Mouse (Mus musculus): ENCODE results near the gene Rbm24. TPM values are rescaled to one million over a fixed set of nuclear protein-coding genes. Genes with fewer than 3 reads are reported as not detected.

Rbm24 gene
- polyA plus RNA-seq, 1 experiment from 2014 or later, result 1.2 TPM

- H3K4me1 ChIP-seq (replicated peaks), result no peaks in the 10 kb centered on the region
- H3K4me3 ChIP-seq, result no peak overlapping the region
- no peaks in the 10 kb centered on the region for H3K27me3 ChIP-seq (ENCODE audit: insufficient read depth, poor library complexity, severe bottlenecking)
- no peak overlapping the region for H3K27ac ChIP-seq
- H3K36me3 ChIP-seq, result no peaks in the 10 kb centered on the region
- 81% methylated on average over 2 of the region's 2 CpGs for WGBS
- DNase-seq (ENCODE audit: low spot score), result no peak
- H3K9me3 ChIP-seq, result no peaks in the 10 kb centered on the region
These were observed 30.0 kb downstream of the Rbm24 start for GRCm38 (mm10) chr13:46448276-46448675.

GRCm38 (mm10) chr13:46449955-46450354 is 31.7 kb downstream of the Rbm24 start:
- Histone ChIP-seq H3K9me3 (no peaks in the 10 kb centered on the region), H3K27ac (no peak overlapping the region), H3K4me3 (no peak overlapping the region), H3K4me1 (replicated peaks) (no peaks in the 10 kb centered on the region), H3K36me3 (no peaks in the 10 kb centered on the region), H3K27me3 (ENCODE audit: insufficient read depth, poor library complexity, severe bottlenecking) (no peaks in the 10 kb centered on the region)
- 66% methylated on average over 4 of the region's 4 CpGs for WGBS
- no peak for DNase-seq (ENCODE audit: low spot score)

- Histone ChIP-seq H3K9me3 (no peaks in the 10 kb centered on the region), H3K4me1 (replicated peaks) (no peaks in the 10 kb centered on the region), H3K4me3 (no peak overlapping the region), H3K27me3 (ENCODE audit: insufficient read depth, poor library complexity, severe bottlenecking) (no peaks in the 10 kb centered on the region), H3K36me3 (no peaks in the 10 kb centered on the region), H3K27ac (no peak overlapping the region)
- no peak for DNase-seq (ENCODE audit: low spot score)
- 86% methylated on average over 7 of the region's 7 CpGs for WGBS
These were observed 32.4 kb downstream of the Rbm24 start for GRCm38 (mm10) chr13:46450623-46451022.

DNA sequence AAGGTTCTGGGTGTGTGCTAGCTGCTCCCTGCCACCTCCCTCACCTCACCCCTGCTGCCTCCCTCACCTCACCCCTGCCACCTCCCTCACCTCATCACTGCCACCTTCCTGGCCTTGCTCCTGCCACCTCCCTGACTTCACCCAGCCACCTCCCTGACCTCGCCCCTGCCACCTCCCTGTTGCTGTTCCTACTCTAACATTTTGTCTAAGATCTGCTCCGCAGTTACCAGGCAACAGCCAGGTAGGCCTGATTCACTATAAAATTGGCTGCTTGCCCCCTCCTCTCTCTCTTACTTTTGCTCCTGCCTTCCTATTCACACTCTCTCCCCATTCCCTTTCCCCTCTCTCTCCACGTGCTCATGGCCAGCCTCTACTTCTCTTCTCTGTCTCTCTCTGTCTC is 33.3 kb downstream of the Rbm24 start:
- WGBS, result 68% methylated on average over 3 of the region's 3 CpGs

GRCm38 (mm10) chr13:46459546-46459945 is 41.3 kb downstream of the Rbm24 start:
- no peaks in the 10 kb centered on the region for H3K36me3 ChIP-seq
- H3K4me1 ChIP-seq (replicated peaks), result no peaks in the 10 kb centered on the region
- H3K27me3 ChIP-seq (ENCODE audit: insufficient read depth, poor library complexity, severe bottlenecking), result no peaks in the 10 kb centered on the region
- H3K9me3 ChIP-seq, result no peaks in the 10 kb centered on the region
- H3K4me3 ChIP-seq, result no peak overlapping the region
- H3K27ac ChIP-seq, result no peak overlapping the region
- WGBS, result 92% methylated on average over 10 of the region's 10 CpGs
- no peak for DNase-seq (ENCODE audit: low spot score)

More for the DNA sequence above, 33.3 kb downstream of the Rbm24 start:
- no peak for DNase-seq (ENCODE audit: low spot score)
- Histone ChIP-seq H3K4me3 (no peak overlapping the region), H3K27me3 (ENCODE audit: insufficient read depth, poor library complexity, severe bottlenecking) (no peaks in the 10 kb centered on the region), H3K36me3 (no peaks in the 10 kb centered on the region), H3K27ac (no peak overlapping the region), H3K9me3 (no peaks in the 10 kb centered on the region), H3K4me1 (replicated peaks) (no peaks in the 10 kb centered on the region)

- H3K4me3 ChIP-seq, result no peak overlapping the region
- no peaks in the 10 kb centered on the region for H3K9me3 ChIP-seq
- DNase-seq (ENCODE audit: low spot score), result no peak
- no peaks in the 10 kb centered on the region for H3K27me3 ChIP-seq (ENCODE audit: insufficient read depth, poor library complexity, severe bottlenecking)
- no peaks in the 10 kb centered on the region for H3K4me1 ChIP-seq (replicated peaks)
- no peaks in the 10 kb centered on the region for H3K36me3 ChIP-seq
- WGBS, result 91% methylated on average over 4 of the region's 4 CpGs
- no peak overlapping the region for H3K27ac ChIP-seq
These were observed 44.0 kb downstream of the Rbm24 start for GRCm38 (mm10) chr13:46462280-46462679.

GRCm38 (mm10) chr13:46463764-46464163 is 45.5 kb downstream of the Rbm24 start:
- Histone ChIP-seq H3K4me1 (replicated peaks) (no peaks in the 10 kb centered on the region), H3K27me3 (ENCODE audit: insufficient read depth, poor library complexity, severe bottlenecking) (no peaks in the 10 kb centered on the region), H3K9me3 (no peaks in the 10 kb centered on the region), H3K36me3 (no peaks in the 10 kb centered on the region), H3K27ac (no peak overlapping the region), H3K4me3 (no peak overlapping the region)
- no peak for DNase-seq (ENCODE audit: low spot score)
- 78% methylated on average over 3 of the region's 3 CpGs for WGBS

- Histone ChIP-seq H3K36me3 (no peaks in the 10 kb centered on the region), H3K9me3 (no peaks in the 10 kb centered on the region), H3K27ac (no peak overlapping the region), H3K4me3 (no peak overlapping the region), H3K27me3 (ENCODE audit: insufficient read depth, poor library complexity, severe bottlenecking) (no peaks in the 10 kb centered on the region), H3K4me1 (replicated peaks) (no peaks in the 10 kb centered on the region)
- DNase-seq (ENCODE audit: low spot score), result no peak
- 78% methylated on average over 8 of the region's 8 CpGs for WGBS
These were observed 50.0 kb downstream of the Rbm24 start for GRCm38 (mm10) chr13:46468251-46468650.

GRCm38 (mm10) chr13:46469536-46469935 is 51.3 kb downstream of the Rbm24 start:
- Histone ChIP-seq H3K36me3 (no peaks in the 10 kb centered on the region), H3K9me3 (no peaks in the 10 kb centered on the region), H3K27me3 (ENCODE audit: insufficient read depth, poor library complexity, severe bottlenecking) (no peaks in the 10 kb centered on the region), H3K27ac (no peak overlapping the region), H3K4me1 (replicated peaks) (no peaks in the 10 kb centered on the region), H3K4me3 (no peak overlapping the region)
- 94% methylated on average over 2 of the region's 2 CpGs for WGBS
- no peak for DNase-seq (ENCODE audit: low spot score)

Other genes starting within 250 kb of the Rbm24 start
- 0.11 TPM in 1 of 2 replicates, not detected in the other for gene Stmnd1, start 144.7 kb upstream of the Rbm24 start, polyA plus RNA-seq (2016; fragmentation: Nextera tagmentation; extraction: Ambion mirVana)
- 5.1 and 5.9 TPM in 2 replicates for gene Cap2, start 83.4 kb downstream of the Rbm24 start, polyA plus RNA-seq (2016; fragmentation: Nextera tagmentation; extraction: Ambion mirVana)